Mouse (Mus musculus): ENCODE data around the gene Gm10309.

DNA sequence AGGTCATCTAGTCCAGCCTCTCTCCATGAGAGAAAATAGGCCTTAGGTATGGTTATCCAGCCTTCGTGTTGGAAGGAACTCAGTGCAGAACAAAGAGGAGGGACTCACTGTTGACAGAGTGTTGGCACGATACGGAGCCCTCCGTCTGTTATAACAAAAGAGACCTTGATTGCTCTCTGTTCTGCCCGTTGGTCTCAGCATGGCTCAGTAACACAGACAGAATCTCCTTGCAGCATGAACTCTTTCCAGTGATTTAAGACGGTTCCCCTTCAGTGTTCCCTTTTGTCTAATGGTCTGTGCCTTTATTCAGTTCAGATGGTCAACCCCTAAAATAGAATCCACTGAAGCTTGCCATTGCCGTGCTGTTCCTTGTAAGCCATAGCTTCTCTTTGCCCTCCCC is 41.5 kb upstream of the Gm10309 start:
- TF ChIP-seq POLR2A (IDR thresholded peaks at IDR 0.05; ENCODE audit: insufficient read depth, low read length) (no peak), CTCF (IDR thresholded peaks at IDR 0.05; ENCODE audit: low read depth, low read length) (no peak)

All from ES-Bruce4 (cell line).